Mouse (Mus musculus) MEL (cell line): ENCODE results near the gene Lhx5. TPM values are rescaled to one million over a fixed set of nuclear protein-coding genes. Genes with fewer than 3 reads are reported as not detected.

ENCODE experiments used
- DNase-seq: peaks from one replicate; pipeline ENCODE4 v3.0.0; 2011; ENCODE audit warnings: low read depth, low spot score
- H3K27ac ChIP-seq: 2 replicates; pipeline ENCODE4 v1.5.1; 2012; ENCODE audit warnings: low read depth, mild to moderate bottlenecking, control low read depth, low read length, moderate library complexity; ENCODE audit not compliant: control insufficient read depth
- H3K27me3 ChIP-seq, 2 experiments: fragments of 150-350 bp in 1 of 2; sonication (generic) in 1 of 2; 2 replicates each; pipeline ENCODE4 v1.6.1; 2012; ENCODE audit warnings: low read length in 2 of 2, mild to moderate bottlenecking in 2 of 2, improper control_type of control experiment in 1 of 2, moderate library complexity in 1 of 2; ENCODE audit not compliant: insufficient read depth in 2 of 2, control insufficient read depth in 1 of 2
- H3K36me3 ChIP-seq, 2 experiments: 2 replicates each; pipeline ENCODE4 v1.6.1; 2012 to 2014; ENCODE audit warnings: low read length in 2 of 2, improper control_type of control experiment in 1 of 2, inconsistent platforms in 1 of 2, mild to moderate bottlenecking in 1 of 2; ENCODE audit not compliant: insufficient read depth in 2 of 2, control insufficient read depth in 1 of 2
- H3K4me1 ChIP-seq, 2 experiments: fragments of 150-350 bp in 1 of 2; sonication (generic) in 1 of 2; 2 replicates each; pipeline ENCODE4 v1.6.1; 2012; ENCODE audit warnings: low read length in 2 of 2, improper control_type of control experiment in 1 of 2, mild to moderate bottlenecking in 1 of 2; ENCODE audit not compliant: insufficient read depth in 2 of 2, control insufficient read depth in 1 of 2
- H3K4me3 ChIP-seq, 2 experiments: fragments of 150-350 bp in 1 of 2; sonication (generic) in 1 of 2; 2 replicates each; pipeline ENCODE4 v1.5.1; 2012; ENCODE audit warnings: low read depth in 2 of 2, low read length in 2 of 2, mild to moderate bottlenecking in 2 of 2, moderate library complexity in 2 of 2, control low read depth in 1 of 2, improper control_type of control experiment in 1 of 2; ENCODE audit not compliant: control insufficient read depth in 1 of 2, insufficient read depth in 1 of 2
- H3K79me2 ChIP-seq: 2 replicates; pipeline ENCODE4 v1.6.1; 2012; ENCODE audit warnings: mild to moderate bottlenecking, low read length, moderate library complexity; ENCODE audit not compliant: control insufficient read depth, poor library complexity, insufficient read depth
- H3K9ac ChIP-seq: 2 replicates; pipeline ENCODE4 v1.6.1; 2012; ENCODE audit warnings: low read depth, mild to moderate bottlenecking, control low read depth, low read length, moderate library complexity; ENCODE audit not compliant: control insufficient read depth, poor library complexity, severe bottlenecking
- H3K9me3 ChIP-seq: fragments of 150-350 bp; sonication (generic); replicated peaks from 2 replicates; pipeline ENCODE4 v1.6.1; 2012; ENCODE audit warnings: mild to moderate bottlenecking, low read length, improper control_type of control experiment, moderate library complexity; ENCODE audit not compliant: insufficient read depth
- BHLHE40 ChIP-seq: IDR thresholded peaks from 2 replicates; pipeline ENCODE4 v1.6.1; 2012; ENCODE audit warnings: low read depth, mild to moderate bottlenecking, inconsistent platforms, low read length, improper control_type of control experiment, borderline replicate concordance
- CHD1 ChIP-seq: IDR thresholded peaks from 2 replicates; pipeline ENCODE4 v1.6.1; 2012; ENCODE audit warnings: low read depth, mild to moderate bottlenecking, inconsistent platforms, low read length, improper control_type of control experiment
- CTCF ChIP-seq, 3 experiments: IDR thresholded peaks in 2 of 3; conservative IDR thresholded peaks in 1 of 3; 2 replicates each; pipeline ENCODE4 v1.5.1; 2011 to 2012; ENCODE audit warnings: low read length in 3 of 3, low read depth in 2 of 3, mild to moderate bottlenecking in 2 of 3, improper control_type of control experiment in 1 of 3, inconsistent platforms in 1 of 3, mixed read lengths in 1 of 3, moderate library complexity in 1 of 3; ENCODE audit not compliant: control insufficient read depth in 1 of 3, insufficient read depth in 1 of 3, poor library complexity in 1 of 3, severe bottlenecking in 1 of 3
- E2F4 ChIP-seq: IDR thresholded peaks from 2 replicates; pipeline ENCODE4 v1.6.1; 2011; ENCODE audit warnings: low read depth, low read length, improper control_type of control experiment, borderline replicate concordance
- ELF1 ChIP-seq: IDR thresholded peaks from 2 replicates; pipeline ENCODE4 v1.6.1; 2014; ENCODE audit warnings: low read depth, mild to moderate bottlenecking, inconsistent platforms, low read length, improper control_type of control experiment, moderate library complexity
- EP300 ChIP-seq, 2 experiments: IDR thresholded peaks; 2 replicates each; pipeline ENCODE4 v1.6.1; 2011; ENCODE audit warnings: improper control_type of control experiment in 2 of 2, low read length in 2 of 2, low read depth in 1 of 2, mild to moderate bottlenecking in 1 of 2
- ETS1 ChIP-seq: IDR thresholded peaks from 2 replicates; pipeline ENCODE4 v1.6.1; 2012; ENCODE audit warnings: low read depth, mild to moderate bottlenecking, inconsistent platforms, low read length, improper control_type of control experiment, moderate library complexity
- GATA1 ChIP-seq: IDR thresholded peaks from 2 replicates; pipeline ENCODE4 v1.6.1; 2011; ENCODE audit warnings: low read depth, low read length, improper control_type of control experiment
- HCFC1 ChIP-seq: IDR thresholded peaks from 2 replicates; pipeline ENCODE4 v1.6.1; 2012; ENCODE audit warnings: low read depth, mild to moderate bottlenecking, inconsistent platforms, low read length, improper control_type of control experiment, moderate library complexity
- JUND ChIP-seq: IDR thresholded peaks from 2 replicates; pipeline ENCODE4 v1.6.1; 2011; ENCODE audit warnings: low read depth, mild to moderate bottlenecking, improper control_type of control experiment, low read length
- KAT2A ChIP-seq: conservative IDR thresholded peaks from 2 replicates; pipeline ENCODE4 v1.6.1; 2012; ENCODE audit warnings: low read depth, low read length, improper control_type of control experiment, inconsistent platforms
- MAFK ChIP-seq: IDR thresholded peaks from 2 replicates; pipeline ENCODE4 v1.6.1; 2011; ENCODE audit warnings: low read depth, mild to moderate bottlenecking, low read length, improper control_type of control experiment, borderline replicate concordance
- MAX ChIP-seq: IDR thresholded peaks from 2 replicates; pipeline ENCODE4 v1.6.1; 2011; ENCODE audit warnings: low read length, improper control_type of control experiment
- MAZ ChIP-seq: IDR thresholded peaks from 2 replicates; pipeline ENCODE4 v1.6.1; 2012; ENCODE audit warnings: low read depth, mild to moderate bottlenecking, inconsistent platforms, low read length, improper control_type of control experiment
- MEF2A ChIP-seq: IDR thresholded peaks from 2 replicates; pipeline ENCODE4 v1.6.1; 2014; ENCODE audit warnings: low read depth, mild to moderate bottlenecking, inconsistent platforms, low read length, improper control_type of control experiment; ENCODE audit not compliant: poor library complexity, insufficient replicate concordance, severe bottlenecking; ENCODE audit errors: extremely low read depth
- MXI1 ChIP-seq: IDR thresholded peaks from 2 replicates; pipeline ENCODE4 v1.6.1; 2011; ENCODE audit warnings: mild to moderate bottlenecking, low read depth, low read length, improper control_type of control experiment
- MYB ChIP-seq: IDR thresholded peaks from 2 replicates; pipeline ENCODE4 v1.6.1; 2011; ENCODE audit warnings: mild to moderate bottlenecking, low read depth, low read length, improper control_type of control experiment
- MYC ChIP-seq: IDR thresholded peaks from 2 replicates; pipeline ENCODE4 v1.6.1; 2011; ENCODE audit warnings: low read depth, mild to moderate bottlenecking, low read length, improper control_type of control experiment, moderate library complexity
- NELFE ChIP-seq: IDR thresholded peaks from 2 replicates; pipeline ENCODE4 v1.6.1; 2011; ENCODE audit warnings: low read depth, low read length, improper control_type of control experiment
- POLR2A ChIP-seq, 2 experiments: IDR thresholded peaks; 2 replicates each; pipeline ENCODE4 v1.6.1; 2011 to 2012; ENCODE audit warnings: low read length in 2 of 2, mild to moderate bottlenecking in 2 of 2, control low read depth in 1 of 2, improper control_type of control experiment in 1 of 2, low read depth in 1 of 2, moderate library complexity in 1 of 2; ENCODE audit not compliant: control insufficient read depth in 1 of 2, insufficient read depth in 1 of 2, poor library complexity in 1 of 2
- POLR2AphosphoS2 ChIP-seq: IDR thresholded peaks from 2 replicates; pipeline ENCODE4 v1.6.1; 2011; ENCODE audit warnings: low read length, improper control_type of control experiment
- POLR2AphosphoS5 ChIP-seq: IDR thresholded peaks from 2 replicates; pipeline ENCODE4 v1.6.1; 2012; ENCODE audit warnings: low read depth, borderline replicate concordance, mild to moderate bottlenecking, inconsistent platforms, low read length, moderate library complexity, mixed read lengths
- RAD21 ChIP-seq: IDR thresholded peaks from 2 replicates; pipeline ENCODE4 v1.6.1; 2011; ENCODE audit warnings: mild to moderate bottlenecking, low read depth, low read length, improper control_type of control experiment
- RCOR1 ChIP-seq: IDR thresholded peaks from 2 replicates; pipeline ENCODE4 v1.6.1; 2012; ENCODE audit warnings: low read depth, mild to moderate bottlenecking, inconsistent platforms, low read length, improper control_type of control experiment
- SIN3A ChIP-seq: IDR thresholded peaks from 2 replicates; pipeline ENCODE4 v1.6.1; 2012; ENCODE audit warnings: low read length, improper control_type of control experiment, inconsistent platforms
- SMC3 ChIP-seq: IDR thresholded peaks from 2 replicates; pipeline ENCODE4 v1.6.1; 2011; ENCODE audit warnings: low read depth, low read length, improper control_type of control experiment
- TAL1 ChIP-seq: IDR thresholded peaks from 2 replicates; pipeline ENCODE4 v1.6.1; 2012; ENCODE audit warnings: mild to moderate bottlenecking, inconsistent platforms, low read length, moderate library complexity, mixed read lengths
- TBP ChIP-seq: IDR thresholded peaks from 2 replicates; pipeline ENCODE4 v1.8.0; 2011; ENCODE audit warnings: low read depth, low read length, improper control_type of control experiment
- TCF12 ChIP-seq: IDR thresholded peaks from 2 replicates; pipeline ENCODE4 v1.6.1; 2014; ENCODE audit warnings: low read depth, mild to moderate bottlenecking, inconsistent platforms, low read length, improper control_type of control experiment, moderate library complexity
- USF1 ChIP-seq: IDR thresholded peaks from 2 replicates; pipeline ENCODE4 v1.6.1; 2014; ENCODE audit warnings: low read depth, mild to moderate bottlenecking, inconsistent platforms, low read length, improper control_type of control experiment, moderate library complexity
- USF2 ChIP-seq, 2 experiments: IDR thresholded peaks; 2 replicates each; pipeline ENCODE4 v1.6.1; 2011 to 2012; ENCODE audit warnings: improper control_type of control experiment in 2 of 2, low read length in 2 of 2, borderline replicate concordance in 1 of 2, inconsistent platforms in 1 of 2, low read depth in 1 of 2, mild to moderate bottlenecking in 1 of 2; ENCODE audit not compliant: insufficient read depth in 1 of 2
- ZC3H11A ChIP-seq: IDR thresholded peaks from 2 replicates; pipeline ENCODE4 v1.6.1; 2012; ENCODE audit warnings: low read depth, mild to moderate bottlenecking, inconsistent platforms, low read length, improper control_type of control experiment
- ZKSCAN1 ChIP-seq: IDR thresholded peaks from 2 replicates; pipeline ENCODE4 v1.6.1; 2012; ENCODE audit warnings: low read depth, mild to moderate bottlenecking, inconsistent platforms, low read length, improper control_type of control experiment, moderate library complexity
- ZMIZ1 ChIP-seq: IDR thresholded peaks from 2 replicates; pipeline ENCODE4 v1.6.1; 2012; ENCODE audit warnings: low read depth, mild to moderate bottlenecking, inconsistent platforms, low read length, improper control_type of control experiment, moderate library complexity
- ZNF384 ChIP-seq: IDR thresholded peaks from 2 replicates; pipeline ENCODE4 v1.6.1; 2012; ENCODE audit warnings: low read depth, mild to moderate bottlenecking, inconsistent platforms, low read length, improper control_type of control experiment
- polyA plus RNA-seq, 2 experiments: library from polyadenylated mRNA; stranded (reverse) in 1 of 2; unstranded in 1 of 2; fragments of >175 nt in 1 of 2; fragments of >200 nt in 1 of 2; gene quantifications; 2 replicates each; pipeline versions ENCODE4 v1.2.1 to v1.2.4; 2012; ENCODE audit warnings: low replicate concordance in 2 of 2, low read depth in 1 of 2; ENCODE audit not compliant: insufficient read length in 2 of 2, insufficient read depth in 1 of 2, missing spikeins in 1 of 2
- total RNA-seq: library from RNA; depleted of rRNA; stranded (reverse); fragments of 300-350 nt; gene quantifications from 2 replicates; pipeline ENCODE4 v1.2.3, GENCODE M21; 2012

The Lhx5 gene
- total and polyA plus RNA-seq, 3 experiments: not detected

DNA sequence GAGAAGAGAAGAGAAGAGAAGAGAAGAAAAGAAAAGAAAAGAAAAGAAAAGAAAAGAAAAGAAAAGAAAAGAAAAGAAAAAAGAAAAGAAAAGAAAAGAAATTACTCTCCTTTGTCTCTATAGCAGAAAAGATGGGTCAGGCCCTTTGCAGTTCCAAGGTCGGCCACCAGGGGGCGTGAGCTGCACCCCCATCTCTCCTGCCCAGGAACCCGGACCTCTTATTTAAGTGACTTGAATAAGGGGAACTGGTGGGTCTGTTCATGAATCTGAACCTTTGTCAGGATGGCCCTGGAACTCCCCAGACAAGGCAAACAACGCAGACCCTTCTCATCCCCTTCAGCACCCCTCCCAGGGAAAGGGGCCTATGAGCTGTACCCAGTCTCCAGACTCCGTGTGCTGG, 33.6 kb downstream of the Lhx5 start (continued):
- no peak for TF ChIP-seq ZNF384
- TF ChIP-seq MYB: no peak
- TF ChIP-seq MAFK: no peak
- no peak for TF ChIP-seq MYC

- no peaks in the 10 kb centered on the region for H3K27me3 ChIP-seq
- TF ChIP-seq ELF1: no peak
- no peak; the same call in 1 of the 2 replicates for TF ChIP-seq BHLHE40
- TF ChIP-seq KAT2A: peak; percentile 19; the same call in 1 of the 2 replicates
- TF ChIP-seq ZMIZ1: no peak
- TF ChIP-seq CHD1: no peak
- TF ChIP-seq TBP: no peak; the same call in 1 of the 2 replicates
- TF ChIP-seq ETS1: peak; percentile 88
- TF ChIP-seq MXI1: no peak; the same call in 1 of the 2 replicates
- no peak; the same call in 1 of the 2 replicates for TF ChIP-seq MAX
- peak; percentile 74 for TF ChIP-seq SIN3A
- no peak for TF ChIP-seq POLR2AphosphoS5
- TF ChIP-seq RCOR1: peak; percentile 88
- TF ChIP-seq MYB: peak; percentile 79
- TF ChIP-seq GATA1: peak; percentile 95
- no peak for TF ChIP-seq POLR2A (IDR thresholded peaks at IDR 0.05; ENCODE audit: control insufficient read depth in 1 of 2, insufficient read depth in 1 of 2, low read depth in 1 of 2, low read length in 2 of 2, poor library complexity in 1 of 2)
- peak; percentile 88 for TF ChIP-seq TAL1
- no peak for TF ChIP-seq ZC3H11A
- TF ChIP-seq MYC: 0 out of 2 replicates have a peak, but pooled peaks have one; percentile 22
- TF ChIP-seq EP300 (IDR thresholded peaks at IDR 0.05; ENCODE audit: low read depth in 1 of 2, low read length in 2 of 2): peak; percentile 95 to 96
- TF ChIP-seq TCF12: peak; percentile 91
- TF ChIP-seq NELFE: no peak
- TF ChIP-seq E2F4: no peak
- TF ChIP-seq MEF2A: no peak
- peak; percentile 38 to 68 (median 43); a peak in 4 of 6 replicates for TF ChIP-seq CTCF (IDR thresholded peaks at IDR 0.05 in 2 of 3, conservative IDR thresholded peaks at IDR 0.05 in 1 of 3; ENCODE audit: control insufficient read depth in 1 of 3, insufficient read depth in 1 of 3, low read depth in 2 of 3, low read length in 3 of 3, poor library complexity in 1 of 3, severe bottlenecking in 1 of 3)
- TF ChIP-seq USF1: no peak
- TF ChIP-seq ZKSCAN1: no peak
- no peak for TF ChIP-seq POLR2AphosphoS2
- TF ChIP-seq JUND: no peak
- 0 out of 2 replicates have a peak, but pooled peaks have one; percentile 2 for TF ChIP-seq SMC3
- TF ChIP-seq USF2 (IDR thresholded peaks at IDR 0.05; ENCODE audit: borderline replicate concordance in 1 of 2, insufficient read depth in 1 of 2, low read depth in 1 of 2, low read length in 2 of 2): no peak
- TF ChIP-seq HCFC1: no peak
- TF ChIP-seq MAZ: 0 out of 2 replicates have a peak, but pooled peaks have one; percentile 53
- TF ChIP-seq ZNF384: peak; percentile 43; the same call in 1 of the 2 replicates
- no peak for TF ChIP-seq RAD21
Observed at GRCm38 (mm10) chr5:120465860-120466259, 34.4 kb downstream of the Lhx5 start.

More at GRCm38 (mm10) chr5:120465860-120466259, 34.4 kb downstream of the Lhx5 start:
- Histone ChIP-seq H3K79me2 (no peaks in the 10 kb centered on the region), H3K36me3 (peaks cover 0 to 5% of the 10 kb centered on the region in 2 experiments; a peak in 2 of 4 replicates), H3K4me3 (no peak overlapping the region), H3K4me1 (peaks cover 4 to 14% of the 10 kb centered on the region in 2 experiments), H3K9ac (no peak overlapping the region), H3K27ac (peak overlapping the region; percentile 49), H3K9me3 (no peaks in the 10 kb centered on the region)
- peak; percentile 96 for DNase-seq
